Mouse (Mus musculus) bone marrow, adult 2 months (tissue): ENCODE data around the gene Atg101.

ENCODE experiments used
- CTCF ChIP-seq: fragments of 200-500 bp; IDR thresholded peaks from 2 replicates; pipeline ENCODE4 v1.5.1; 2011; ENCODE audit warnings: low read length, control low read depth; ENCODE audit not compliant: control insufficient read depth, insufficient read depth
- POLR2A ChIP-seq: fragments of 200-500 bp; IDR thresholded peaks from 2 replicates; pipeline ENCODE4 v1.6.1; 2011; ENCODE audit warnings: low read depth, mild to moderate bottlenecking, control low read depth, low read length, borderline replicate concordance; ENCODE audit not compliant: control insufficient read depth

GRCm38 (mm10) chr15:101339537-101339936 lies 55.5 kb downstream of the Atg101 start:
- TF ChIP-seq CTCF (peak; percentile 92), POLR2A (no peak)
